Mouse (Mus musculus) R1 (cell line): ENCODE measurements at regions not wholly inside any gene's neighbourhood (a gene's known extent, or its start where the extent isn't known, plus 50 kb on each side); places are given as distances from the start of the nearest gene placed in this dataset.

Experiments used
- DNase-seq: peaks from one replicate; pipeline ENCODE4 v3.0.0-alpha.2; 2018; ENCODE audit warnings: low read depth, low spot score

GRCm38 (mm10) chr5:116350761-116351160 is 62.0 kb upstream of the Ccdc60 start:
- DNase-seq: peak; percentile 61

DNA sequence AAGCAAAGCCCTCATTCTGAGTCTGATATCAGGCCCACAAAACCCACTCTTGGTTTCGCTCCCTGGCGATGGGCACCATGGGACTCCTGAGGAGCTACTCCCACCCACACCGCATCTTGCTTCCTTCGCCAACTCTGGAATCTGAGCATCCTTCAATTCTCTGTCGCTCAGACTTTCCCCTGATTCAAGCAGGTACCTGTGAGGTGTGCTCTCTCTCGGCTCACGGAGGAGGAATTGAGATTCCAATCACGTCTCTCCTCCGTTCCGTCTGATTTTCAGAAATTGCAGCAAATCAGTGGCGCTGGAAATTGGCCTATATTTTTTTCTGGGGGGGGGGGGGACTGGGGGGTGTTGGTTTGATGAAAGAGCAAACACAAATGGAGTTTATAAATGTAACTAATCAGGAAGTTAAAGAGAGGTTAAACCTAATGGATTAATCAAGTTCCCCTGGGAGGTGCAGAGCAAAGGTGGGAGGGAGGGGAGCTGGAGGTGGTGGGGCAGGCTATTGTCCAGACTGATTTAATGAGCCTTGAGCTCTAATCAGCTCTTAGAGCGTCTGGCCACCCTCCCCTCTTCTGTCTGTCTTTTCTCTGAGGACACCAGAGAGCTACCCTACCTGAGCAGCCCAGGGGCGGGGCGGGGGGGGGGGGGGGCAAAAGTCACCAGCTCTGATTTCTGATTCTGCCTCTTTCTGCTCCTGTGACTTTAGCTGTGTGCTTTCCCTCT is 53.6 kb upstream of the Ccdc60 start:
- no peak for DNase-seq

DNA sequence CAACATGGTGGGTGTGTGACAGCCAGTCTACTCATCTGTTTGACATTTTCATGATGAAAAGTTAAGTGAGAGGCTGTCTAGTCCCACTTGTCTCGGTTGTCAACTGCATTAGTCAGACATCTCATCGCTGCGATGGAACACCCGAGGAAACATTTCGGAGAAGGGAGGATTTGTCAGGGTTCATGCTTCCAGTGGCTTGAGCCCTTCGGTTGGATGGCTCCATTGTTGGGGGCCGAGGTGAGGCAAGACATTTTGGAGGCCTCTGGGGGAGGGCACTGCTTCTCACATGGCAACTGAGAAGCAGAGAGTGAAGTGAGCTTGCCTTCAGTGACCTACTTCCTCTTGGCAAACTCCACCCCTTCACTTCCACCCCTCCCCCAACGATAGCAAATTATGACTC is 50.7 kb upstream of the Ccdc60 start:
- DNase-seq: no peak
